Mouse (Mus musculus) stomach, embryonic 14.5 days (tissue): ENCODE data around the gene B230104I21Rik. TPM values are rescaled to one million over a fixed set of nuclear protein-coding genes. Genes with fewer than 3 reads are reported as not detected.

Experiments used
- ATAC-seq: fragments of 200-750 bp; cut with Nextera tagmentation; 2 replicates; pipeline ENCODE4 v1.8.0; 2017; ENCODE audit warnings: low read depth, moderate TSS enrichment; ENCODE audit not compliant: insufficient number of reproducible peaks, insufficient read depth, low FRiP score
- H3K27ac ChIP-seq: fragments of 300-500 bp; sonication (generic); 2 replicates; pipeline ENCODE4 v1.5.1; 2014; ENCODE audit warnings: mild to moderate bottlenecking, low read length, moderate library complexity, mixed read lengths
- H3K27me3 ChIP-seq: fragments of 300-500 bp; sonication (generic); 2 replicates; pipeline ENCODE4 v1.6.1; 2014; ENCODE audit warnings: low read length, control low read depth, mixed read lengths; ENCODE audit not compliant: control insufficient read depth, insufficient read depth
- H3K36me3 ChIP-seq: fragments of 300-500 bp; sonication (generic); 2 replicates; pipeline ENCODE4 v1.6.1; 2014; ENCODE audit warnings: mild to moderate bottlenecking, control low read depth, low read length, moderate library complexity, mixed read lengths; ENCODE audit not compliant: control insufficient read depth, insufficient read depth
- H3K4me1 ChIP-seq: fragments of 300-500 bp; sonication (generic); 2 replicates; pipeline ENCODE4 v1.6.1; 2014; ENCODE audit warnings: low read length, control low read depth, mixed read lengths; ENCODE audit not compliant: control insufficient read depth, insufficient read depth
- H3K4me2 ChIP-seq: fragments of 300-500 bp; sonication (generic); replicated peaks from 2 replicates; pipeline ENCODE4 v1.6.1; 2014; ENCODE audit warnings: low read depth, low read length, control low read depth
- H3K4me3 ChIP-seq: fragments of 300-500 bp; sonication (generic); 2 replicates; pipeline ENCODE4 v1.5.1; 2014; ENCODE audit warnings: low read depth, low read length, control low read depth
- H3K9ac ChIP-seq: fragments of 300-500 bp; sonication (generic); replicated peaks from 2 replicates; pipeline ENCODE4 v1.6.1; 2014; ENCODE audit warnings: low read depth, mild to moderate bottlenecking, control low read depth, low read length, moderate library complexity, mixed read lengths
- H3K9me3 ChIP-seq: fragments of 300-500 bp; sonication (generic); 2 replicates; pipeline ENCODE4 v1.6.1; 2016; ENCODE audit warnings: low read depth, low read length, control low read depth; ENCODE audit not compliant: control insufficient read depth
- WGBS: fragments of 180-500 bp; shearing (Covaris S2); extraction: QIAGEN DNeasy Blood & Tissue Kit; methylation state at CpG from one replicate; pipeline ENCODE4 v1.1.7; 2014; 5-methylcytosine and 5-hydroxymethylcytosine counted together
- polyA plus RNA-seq: library from polyadenylated mRNA; unstranded; fragments of >200 nt; fragmentation: Nextera tagmentation; extraction: Ambion mirVana; gene quantifications from 2 replicates; pipeline ENCODE4 v1.2.1, GENCODE M21; 2014

The B230104I21Rik gene
- polyA plus RNA-seq, 1 experiment from 2014 or later: not detected

DNA sequence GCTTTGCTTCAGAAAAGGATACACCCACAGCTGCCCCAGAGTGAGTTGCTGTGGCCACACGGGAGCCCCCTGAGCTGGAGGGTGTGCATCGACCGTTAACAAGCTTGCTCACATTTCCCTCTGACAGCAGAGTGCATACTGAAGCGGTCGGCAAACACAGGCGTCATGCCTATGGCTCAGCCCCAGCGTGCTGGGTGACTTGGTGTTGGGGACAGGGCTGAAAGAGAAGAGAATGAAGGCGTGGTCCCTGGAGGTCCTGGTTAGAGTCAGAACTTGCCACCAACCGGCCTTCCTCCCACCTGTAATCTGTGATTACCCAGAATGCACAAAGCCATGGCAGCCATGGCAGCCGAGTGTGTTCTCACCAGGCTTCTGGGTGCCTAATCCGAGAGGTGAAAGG, 22.9 kb downstream of the B230104I21Rik start:
- Histone ChIP-seq H3K36me3 (no peaks in the 10 kb centered on the region), H3K4me3 (no peak overlapping the region), H3K4me1 (0 out of 2 replicates have a peak, but pooled peaks cover 2% of the 10 kb centered on the region), H3K27me3 (no peaks in the 10 kb centered on the region), H3K4me2 (peak overlapping the region; percentile 12; the same call in 1 of the 2 replicates), H3K9ac (no peak overlapping the region), H3K27ac (peak overlapping the region; percentile 89; the same call in 1 of the 2 replicates), H3K9me3 (no peaks in the 10 kb centered on the region)
- 52% methylated on average over 11 of the region's 11 CpGs for WGBS
- ATAC-seq: peak; percentile 39; the same call in 1 of the 2 replicates

GRCm38 (mm10) chr4:154359762-154360300, 23.9 kb downstream of the B230104I21Rik start:
- Histone ChIP-seq H3K36me3 (no peaks in the 10 kb centered on the region), H3K9ac (no peak overlapping the region), H3K4me2 (0 out of 2 replicates have a peak overlapping the region, but pooled peaks have one; percentile 12), H3K27me3 (no peaks in the 10 kb centered on the region), H3K4me1 (0 out of 2 replicates have a peak, but pooled peaks cover 2% of the 10 kb centered on the region), H3K27ac (peak overlapping the region; percentile 89), H3K9me3 (no peaks in the 10 kb centered on the region), H3K4me3 (no peak overlapping the region)
- peak; percentile 87 for ATAC-seq
- WGBS: 68% methylated on average over 9 of the region's 9 CpGs

GRCm38 (mm10) chr4:154360441-154360840, 24.5 kb downstream of the B230104I21Rik start:
- Histone ChIP-seq H3K9me3 (no peaks in the 10 kb centered on the region), H3K27me3 (no peaks in the 10 kb centered on the region), H3K27ac (peak overlapping the region; percentile 89), H3K36me3 (no peaks in the 10 kb centered on the region), H3K4me2 (no peak overlapping the region), H3K4me1 (0 out of 2 replicates have a peak, but pooled peaks cover 2% of the 10 kb centered on the region), H3K9ac (no peak overlapping the region), H3K4me3 (no peak overlapping the region)
- WGBS: 70% methylated on average over 6 of the region's 7 CpGs
- ATAC-seq: no peak

GRCm38 (mm10) chr4:154360850-154361249, 24.9 kb downstream of the B230104I21Rik start:
- 0 out of 2 replicates have a peak, but pooled peaks cover 2% of the 10 kb centered on the region for H3K4me1 ChIP-seq
- H3K27ac ChIP-seq: no peak overlapping the region
- H3K27me3 ChIP-seq: no peaks in the 10 kb centered on the region
- no peak overlapping the region for H3K9ac ChIP-seq
- WGBS: 92% methylated on average over 3 of the region's 3 CpGs
- H3K9me3 ChIP-seq: no peaks in the 10 kb centered on the region
- no peaks in the 10 kb centered on the region for H3K36me3 ChIP-seq
- H3K4me2 ChIP-seq: no peak overlapping the region
- no peak overlapping the region for H3K4me3 ChIP-seq
- no peak for ATAC-seq

DNA sequence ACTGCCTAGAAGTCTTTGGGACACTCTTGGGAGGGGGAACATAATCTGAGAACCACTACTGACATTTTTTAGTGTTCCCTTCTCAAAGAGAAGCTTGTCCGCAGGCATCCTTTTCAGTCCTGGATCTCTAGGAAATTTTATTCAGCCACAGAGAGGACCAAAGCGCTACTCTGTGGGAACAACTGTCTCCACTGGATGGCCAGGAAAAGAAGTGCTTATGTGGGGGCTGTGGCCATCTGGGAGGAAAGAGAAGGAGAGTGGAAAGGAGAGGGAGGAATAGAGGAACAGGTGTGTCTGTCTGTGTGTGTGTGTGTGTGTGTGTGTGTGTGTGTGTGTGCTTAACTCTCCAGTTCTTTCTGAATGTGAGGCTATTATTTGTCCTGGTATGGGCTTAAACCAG, 28.8 kb downstream of the B230104I21Rik start:
- no peak overlapping the region for H3K27ac ChIP-seq

GRCm38 (mm10) chr4:154366836-154367235, 30.9 kb downstream of the B230104I21Rik start:
- Histone ChIP-seq H3K4me1 (no peaks in the 10 kb centered on the region), H3K4me2 (no peak overlapping the region), H3K4me3 (no peak overlapping the region), H3K27ac (no peak overlapping the region), H3K36me3 (no peaks in the 10 kb centered on the region), H3K9me3 (no peaks in the 10 kb centered on the region), H3K9ac (no peak overlapping the region), H3K27me3 (no peaks in the 10 kb centered on the region)
- ATAC-seq: no peak
- 80% methylated on average over 6 of the region's 6 CpGs for WGBS

More for the DNA sequence above, 28.8 kb downstream of the B230104I21Rik start:
- no peak overlapping the region for H3K4me3 ChIP-seq
- H3K27me3 ChIP-seq: no peaks in the 10 kb centered on the region
- H3K9ac ChIP-seq: no peak overlapping the region
- no peak for ATAC-seq
- WGBS: 87% methylated on average over 2 of the region's 2 CpGs
- H3K9me3 ChIP-seq: no peaks in the 10 kb centered on the region
- H3K4me1 ChIP-seq: no peaks in the 10 kb centered on the region
- H3K4me2 ChIP-seq: no peak overlapping the region
- H3K36me3 ChIP-seq: no peaks in the 10 kb centered on the region

DNA sequence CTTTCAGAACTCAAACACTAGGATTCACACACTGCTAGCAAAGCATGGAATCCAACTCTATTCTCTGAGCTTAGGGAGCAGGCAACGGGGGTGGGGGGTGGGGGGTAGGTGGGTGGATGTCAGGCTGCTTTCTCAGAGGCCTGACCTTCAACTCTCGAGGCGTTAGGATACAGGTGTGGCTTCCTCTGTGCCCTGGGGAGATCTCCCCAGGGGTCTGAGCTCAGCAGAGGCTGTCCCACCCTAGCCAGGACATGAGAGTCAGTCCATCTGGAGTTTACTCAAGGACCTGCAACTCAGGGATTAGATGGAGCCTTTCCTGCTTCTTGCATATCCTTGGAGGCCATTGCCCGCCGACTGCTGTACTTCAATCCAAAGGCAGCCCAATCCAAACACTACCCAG, 33.2 kb downstream of the B230104I21Rik start:
- WGBS: 38% methylated on average over 5 of the region's 5 CpGs
- Histone ChIP-seq H3K36me3 (no peaks in the 10 kb centered on the region), H3K4me3 (no peak overlapping the region), H3K4me2 (no peak overlapping the region), H3K27ac (no peak overlapping the region), H3K9me3 (no peaks in the 10 kb centered on the region), H3K27me3 (no peaks in the 10 kb centered on the region), H3K9ac (no peak overlapping the region), H3K4me1 (no peaks in the 10 kb centered on the region)
- ATAC-seq: no peak

DNA sequence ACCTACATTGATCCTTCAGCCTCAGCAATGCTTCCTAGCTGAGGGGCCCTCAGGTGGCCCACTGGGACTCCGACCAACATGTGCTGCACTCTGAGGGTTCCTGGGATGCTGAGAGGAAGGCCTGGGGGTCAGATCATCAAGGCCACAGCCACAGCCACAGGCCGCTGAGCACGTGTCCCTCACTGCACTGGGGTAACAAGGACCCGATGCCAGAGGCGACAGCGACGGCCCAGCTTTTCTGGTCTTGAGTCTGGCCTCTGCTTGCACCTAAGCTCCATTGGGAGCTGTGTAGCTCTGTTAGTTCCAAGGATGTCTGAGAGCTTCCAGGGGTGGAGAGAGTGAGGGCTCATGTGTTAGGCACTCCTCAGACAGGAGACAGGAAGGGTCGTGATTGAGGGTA, 34.9 kb downstream of the B230104I21Rik start:
- H3K4me2 ChIP-seq: no peak overlapping the region
- no peak overlapping the region for H3K4me3 ChIP-seq
- 74% methylated on average over 8 of the region's 8 CpGs for WGBS
- H3K27me3 ChIP-seq: no peaks in the 10 kb centered on the region
- no peaks in the 10 kb centered on the region for H3K9me3 ChIP-seq
- H3K9ac ChIP-seq: no peak overlapping the region
- H3K27ac ChIP-seq: no peak overlapping the region
- no peaks in the 10 kb centered on the region for H3K36me3 ChIP-seq
- H3K4me1 ChIP-seq: no peaks in the 10 kb centered on the region
- no peak for ATAC-seq
